Mouse (Mus musculus) yolk sac, embryonic 10.5 days (tissue): ENCODE data around the gene Strn.

Experiments used
- DNase-seq: peaks from one replicate; pipeline ENCODE4 v3.0.0-alpha.2; 2017; ENCODE audit warnings: low spot score

Gene Strn

GRCm38 (mm10) chr17:78618164-78618693 is 118.8 kb downstream of the Strn start:
- no peak for DNase-seq

GRCm38 (mm10) chr17:78615096-78615495 is 121.9 kb downstream of the Strn start:
- no peak for DNase-seq

GRCm38 (mm10) chr17:78614481-78614880 is 122.5 kb downstream of the Strn start:
- DNase-seq, result no peak

GRCm38 (mm10) chr17:78611117-78611516 is 125.9 kb downstream of the Strn start:
- no peak for DNase-seq

- no peak for DNase-seq
Observed at GRCm38 (mm10) chr17:78609191-78609855, 127.7 kb downstream of the Strn start.

- DNase-seq, result no peak
Observed at GRCm38 (mm10) chr17:78608716-78609115, 128.3 kb downstream of the Strn start.

- DNase-seq, result peak; percentile 66
Observed at GRCm38 (mm10) chr17:78608135-78608670, 128.8 kb downstream of the Strn start.

- no peak for DNase-seq
Observed at GRCm38 (mm10) chr17:78604431-78604830, 132.6 kb downstream of the Strn start.

GRCm38 (mm10) chr17:78603872-78604271 is 133.1 kb downstream of the Strn start:
- DNase-seq, result peak; percentile 60

GRCm38 (mm10) chr17:78602316-78602715 is 134.7 kb downstream of the Strn start:
- DNase-seq, result no peak

- no peak for DNase-seq
Observed at GRCm38 (mm10) chr17:78601601-78602000, 135.4 kb downstream of the Strn start.

GRCm38 (mm10) chr17:78601042-78601441 is 136.0 kb downstream of the Strn start:
- DNase-seq, result no peak
